Mouse (Mus musculus): Measurements from ENCODE around the gene Pdia5.

- no peak for TF ChIP-seq CTCF (IDR thresholded peaks at IDR 0.05; ENCODE audit: low read depth, low read length)
- TF ChIP-seq POLR2A (IDR thresholded peaks at IDR 0.05; ENCODE audit: insufficient read depth, low read length) = no peak
- no peak for TF ChIP-seq EP300 (IDR thresholded peaks at IDR 0.05; ENCODE audit: insufficient read depth, low read depth, low read length)
Observed at GRCm38 (mm10) chr16:35539041-35539440, 48.4 kb upstream of the Pdia5 start.
